Mouse (Mus musculus): ENCODE measurements around the gene Srarp.

DNA sequence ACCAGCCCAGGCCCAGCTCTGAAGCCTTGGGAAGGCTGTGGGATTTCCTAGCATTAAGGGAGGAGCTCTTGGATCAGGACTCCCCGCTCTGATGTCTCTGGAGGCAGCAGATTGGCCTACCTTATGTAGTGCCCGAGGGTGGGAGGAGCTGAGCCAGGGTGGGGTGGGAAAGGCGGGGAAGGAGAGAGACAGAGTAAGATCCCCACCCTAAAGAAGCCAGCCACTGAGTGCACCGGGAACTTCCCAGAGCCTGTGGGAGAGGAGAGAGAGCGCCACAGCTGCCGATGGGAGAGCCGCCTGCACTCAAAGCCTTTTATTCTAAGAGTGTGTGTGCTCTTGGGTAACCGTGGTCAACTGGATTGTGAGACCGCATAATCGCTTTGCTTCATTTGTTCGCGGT lies 25.2 kb upstream of the Srarp start:
- TF ChIP-seq CTCF (IDR thresholded peaks at IDR 0.05; ENCODE audit: borderline replicate concordance, extremely low read depth, insufficient read depth, insufficient read length) = no peak
- no peak for TF ChIP-seq POLR2A (IDR thresholded peaks at IDR 0.05; ENCODE audit: borderline replicate concordance, extremely low read depth, insufficient read depth, insufficient read length, poor library complexity, severe bottlenecking)
